Mouse (Mus musculus) spleen, postnatal 36 days (tissue): ENCODE data around the gene Zfyve28.

Source experiments
- DNase-seq, 2 experiments: peaks; one replicate each; pipeline ENCODE4 v3.0.0; 2022; ENCODE audit warnings: low spot score in 2 of 2, mixed read lengths in 1 of 2

The Zfyve28 gene

GRCm38 (mm10) chr5:34288154-34288716, at the start of gene Zfyve28, which contains the start of gene Cfap99:
Gene Zfyve28 (minus strand): TSS chr5:34288449.
Gene Cfap99 (plus strand): TSS chr5:34288600.
- DNase-seq: peak; percentile 8 to 18

GRCm38 (mm10) chr5:34336775-34337450, 48.7 kb upstream of the Zfyve28 start:
- peak; percentile 59 to 68 for DNase-seq

DNA sequence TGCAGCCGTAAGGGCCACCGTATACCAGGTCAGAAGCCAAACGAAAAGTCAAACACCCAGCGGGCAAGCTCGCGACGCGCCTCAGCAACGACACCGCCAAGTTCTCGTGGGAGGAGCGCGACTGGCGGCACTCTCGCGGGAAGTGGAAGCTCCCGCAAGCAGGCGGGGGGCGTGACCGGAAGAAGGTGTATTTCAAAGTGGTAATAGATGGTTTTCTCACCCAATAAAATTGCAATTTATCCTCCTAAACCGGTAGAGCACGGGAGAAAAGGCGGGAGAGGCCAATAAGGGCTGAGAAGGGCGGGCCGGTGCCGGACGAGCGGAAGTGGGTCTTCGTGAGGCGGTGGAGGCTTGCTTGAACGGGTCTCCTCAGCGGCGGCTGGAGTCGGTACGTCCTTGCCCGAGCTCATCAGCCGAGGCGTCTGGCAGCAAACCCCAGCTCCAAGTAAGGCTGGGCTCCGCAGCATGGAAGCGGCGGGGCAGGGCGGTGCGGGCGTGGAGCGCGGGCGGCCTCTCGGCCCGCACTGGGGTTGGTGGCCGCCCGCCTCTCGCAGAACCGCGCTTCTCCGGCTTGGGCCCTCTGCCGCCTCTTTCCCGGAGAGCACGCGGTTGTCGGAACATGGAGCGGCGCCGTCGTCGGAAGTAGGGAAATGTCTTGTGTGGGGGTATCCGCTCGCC, 48.0 kb upstream of the Zfyve28 start, which contains the start of gene Rnf4:
TSS of gene Rnf4 (plus strand) at position 193 of the 678 bp plus-strand sequence.
- DNase-seq: peak; percentile 98 to 99

GRCm38 (mm10) chr5:34335539-34336096, 47.4 kb upstream of the Zfyve28 start:
- DNase-seq: no peak

DNA sequence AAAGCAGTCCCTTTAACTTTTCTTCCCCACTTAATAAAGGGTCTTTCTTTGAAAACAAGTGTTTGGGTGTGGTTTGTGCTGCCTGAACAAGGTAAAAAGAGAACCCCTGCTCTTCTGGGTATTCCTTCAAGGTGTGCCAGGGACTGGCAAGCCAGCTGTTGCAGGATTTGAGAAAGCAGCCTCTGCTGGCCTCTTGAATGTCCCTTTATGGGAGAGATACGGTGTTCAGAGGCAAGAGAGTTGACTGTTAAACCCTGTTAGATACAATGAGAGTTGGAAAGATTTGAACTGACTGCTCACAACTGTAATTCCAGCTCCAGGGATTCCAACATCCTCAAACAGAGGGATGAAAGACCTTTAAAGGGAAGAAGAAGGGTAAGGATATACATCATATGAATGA, 45.8 kb upstream of the Zfyve28 start:
- no peak for DNase-seq

DNA sequence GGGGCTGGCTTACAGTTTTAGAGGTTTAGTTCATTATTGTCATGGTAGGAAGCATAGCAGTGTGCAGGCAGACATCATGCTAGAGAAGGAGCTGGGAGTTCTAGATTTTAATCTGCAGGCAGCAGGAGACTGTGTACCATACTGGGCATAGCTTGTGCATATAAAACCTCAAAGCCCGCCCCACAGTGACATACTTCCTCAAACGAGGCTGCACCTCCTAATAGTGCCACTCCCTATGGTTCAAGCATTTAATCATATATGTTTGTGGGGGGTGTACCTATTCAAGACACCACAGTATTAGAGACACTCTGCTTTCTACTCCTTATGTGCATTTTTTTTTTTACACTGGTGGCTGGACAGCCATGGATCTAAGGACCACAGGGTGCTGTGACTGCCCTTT, 41.9 kb upstream of the Zfyve28 start:
- no peak for DNase-seq

- DNase-seq: no peak
Observed at GRCm38 (mm10) chr5:34326875-34327576, 38.8 kb upstream of the Zfyve28 start.

- no peak for DNase-seq
Observed at GRCm38 (mm10) chr5:34326249-34326691, 38.0 kb upstream of the Zfyve28 start.

DNA sequence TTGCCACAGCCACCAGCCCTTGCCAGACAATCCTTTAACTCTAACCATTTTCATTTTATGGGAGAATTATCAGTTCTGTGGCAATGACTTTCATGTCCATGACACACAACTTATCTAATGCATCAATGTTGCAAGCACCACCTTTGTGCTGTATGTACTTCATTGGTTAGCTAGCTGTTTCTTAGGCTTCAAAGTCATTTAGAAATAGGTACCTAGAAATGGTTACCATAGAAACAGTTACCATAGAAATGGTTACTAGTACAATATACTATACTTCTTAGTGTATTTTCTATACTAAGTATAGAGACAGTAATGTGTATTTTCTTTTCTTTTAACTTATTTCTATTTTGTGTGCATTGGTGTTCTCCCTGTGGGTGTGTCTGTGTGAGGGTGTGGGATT, 37.0 kb upstream of the Zfyve28 start:
- DNase-seq: no peak

- no peak for DNase-seq
Observed at GRCm38 (mm10) chr5:34321236-34321635, 33.0 kb upstream of the Zfyve28 start.

- DNase-seq: no peak
Observed at GRCm38 (mm10) chr5:34319491-34320034, 31.3 kb upstream of the Zfyve28 start.

GRCm38 (mm10) chr5:34309016-34309415, 20.8 kb upstream of the Zfyve28 start:
- no peak for DNase-seq

- DNase-seq: no peak
Observed at GRCm38 (mm10) chr5:34302377-34302776, 14.1 kb upstream of the Zfyve28 start.

GRCm38 (mm10) chr5:34298937-34299535, 10.8 kb upstream of the Zfyve28 start:
- no peak for DNase-seq

- no peak for DNase-seq
Observed at GRCm38 (mm10) chr5:34298061-34298460, 9.8 kb upstream of the Zfyve28 start.

DNA sequence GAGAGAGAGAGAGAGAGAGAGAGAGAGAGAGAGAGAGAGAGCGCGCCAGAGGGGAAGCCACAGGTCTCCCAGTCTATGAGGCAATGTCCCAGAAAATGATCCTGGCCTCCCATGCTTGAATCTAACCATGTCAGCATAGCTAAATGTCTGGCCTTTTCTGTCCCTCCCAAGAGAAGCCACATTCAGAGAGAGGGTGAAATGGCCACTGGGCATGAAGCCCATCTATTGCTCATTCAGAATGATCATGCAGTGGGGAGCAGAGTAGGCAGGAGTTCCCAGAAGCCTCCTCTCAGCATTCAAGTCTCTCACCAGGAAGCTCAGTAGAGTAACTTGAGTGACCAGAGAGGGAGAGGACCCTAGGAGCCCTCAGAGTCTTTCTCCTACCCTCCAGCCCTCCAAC, 6.9 kb upstream of the Zfyve28 start:
- no peak for DNase-seq

GRCm38 (mm10) chr5:34294696-34295095, 6.4 kb upstream of the Zfyve28 start:
- no peak for DNase-seq

GRCm38 (mm10) chr5:34293363-34293762, 5.1 kb upstream of the Zfyve28 start:
- DNase-seq: no peak

DNA sequence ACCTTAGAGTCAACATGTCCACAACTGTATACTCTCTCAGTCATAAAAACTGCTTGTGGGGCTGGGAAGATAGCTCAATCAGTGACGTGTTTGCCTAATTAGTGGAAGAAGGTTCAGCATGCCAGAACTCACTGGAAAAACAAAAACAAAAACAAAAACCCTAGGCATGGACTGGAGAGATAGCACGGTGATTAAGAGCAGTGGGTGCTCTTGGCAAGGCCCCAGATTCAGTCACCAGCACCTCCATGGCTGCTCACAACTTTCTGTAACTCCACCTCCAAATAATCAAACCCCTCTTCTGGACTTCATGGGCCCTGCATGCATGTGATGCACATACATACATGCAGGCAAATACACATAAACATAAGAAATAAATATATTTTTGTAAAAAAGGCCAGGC, 1.0 kb upstream of the Zfyve28 start:
- no peak for DNase-seq

DNA sequence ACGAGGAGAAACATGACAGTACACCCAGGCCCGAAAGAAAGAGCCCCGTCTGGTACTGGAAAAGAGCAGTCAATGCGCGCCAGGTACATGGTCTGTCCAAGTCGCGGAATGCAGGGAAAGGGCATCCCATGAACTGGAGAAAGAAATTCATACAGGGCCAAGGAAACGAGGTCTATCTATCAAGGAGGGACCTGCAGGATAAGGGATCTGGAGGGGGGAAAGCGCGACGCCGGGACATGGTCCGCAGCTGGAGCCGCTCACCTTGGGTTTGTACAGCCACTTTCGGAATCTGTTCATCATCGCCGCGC, 457 bp downstream of the Zfyve28 start:
- DNase-seq: no peak
